Mouse (Mus musculus): ENCODE results near the gene Mylk2.

GRCm38 (mm10) chr2:152904127-152904643, 7.0 kb upstream of the Mylk2 start:
- TF ChIP-seq CTCF (IDR thresholded peaks at IDR 0.05; ENCODE audit: control insufficient read depth, insufficient read depth, low read length) (no peak), POLR2A (IDR thresholded peaks at IDR 0.05; ENCODE audit: borderline replicate concordance, control insufficient read depth, low read depth, low read length) (no peak)
